Mouse (Mus musculus) lung, embryonic 16.5 days (tissue): ENCODE data around the gene Eif2ak1. TPM values are rescaled to one million over a fixed set of nuclear protein-coding genes. Genes with fewer than 3 reads are reported as not detected.

Experiments used
- ATAC-seq: fragments of 200-750 bp; cut with Nextera tagmentation; 2 replicates; pipeline ENCODE4 v1.8.0; 2017; ENCODE audit warnings: low read depth, mild to moderate bottlenecking, moderate library complexity
- H3K27ac ChIP-seq: fragments of 300-500 bp; sonication (generic); 2 replicates; pipeline ENCODE4 v1.5.1; 2014; ENCODE audit warnings: mild to moderate bottlenecking, control low read depth, low read length
- H3K27me3 ChIP-seq: fragments of 300-500 bp; sonication (generic); 2 replicates; pipeline ENCODE4 v1.6.1; 2014; ENCODE audit warnings: low read depth, low read length, mixed read lengths; ENCODE audit not compliant: control insufficient read depth, insufficient read depth
- H3K36me3 ChIP-seq: fragments of 300-500 bp; sonication (generic); 2 replicates; pipeline ENCODE4 v1.6.1; 2014; ENCODE audit warnings: low read length; ENCODE audit not compliant: control insufficient read depth, insufficient read depth
- H3K4me1 ChIP-seq: fragments of 300-500 bp; sonication (generic); replicated peaks from 2 replicates; pipeline ENCODE4 v1.6.1; 2014; ENCODE audit warnings: low read length, mixed read lengths; ENCODE audit not compliant: control insufficient read depth, insufficient read depth
- H3K4me2 ChIP-seq: fragments of 300-500 bp; sonication (generic); 2 replicates; pipeline ENCODE4 v1.6.1; 2014; ENCODE audit warnings: low read depth, low read length, control low read depth
- H3K4me3 ChIP-seq: fragments of 300-500 bp; sonication (generic); 2 replicates; pipeline ENCODE4 v1.5.1; 2014; ENCODE audit warnings: mild to moderate bottlenecking, low read length, control low read depth
- H3K9ac ChIP-seq: fragments of 300-500 bp; sonication (generic); 2 replicates; pipeline ENCODE4 v1.6.1; 2014; ENCODE audit warnings: low read length, control low read depth
- H3K9me3 ChIP-seq: fragments of 300-500 bp; sonication (generic); 2 replicates; pipeline ENCODE4 v1.6.1; 2016; ENCODE audit warnings: low read length; ENCODE audit not compliant: control insufficient read depth
- WGBS: fragments of 180-500 bp; shearing (Covaris S2); extraction: QIAGEN DNeasy Blood & Tissue Kit; methylation state at CpG from one replicate; pipeline ENCODE4 v1.1.7; 2014; 5-methylcytosine and 5-hydroxymethylcytosine counted together
- polyA plus RNA-seq: library from polyadenylated mRNA; unstranded; fragments of >200 nt; fragmentation: Nextera tagmentation; extraction: Ambion mirVana; gene quantifications from 2 replicates; pipeline ENCODE4 v1.2.1, GENCODE M21; 2015

Eif2ak1 gene
- polyA plus RNA-seq, 1 experiment from 2014 or later: 35.5 TPM

- Histone ChIP-seq H3K4me3 (no peak overlapping the region), H3K27me3 (no peaks in the 10 kb centered on the region), H3K9ac (no peak overlapping the region), H3K36me3 (peaks cover 15% of the 10 kb centered on the region), H3K27ac (no peak overlapping the region), H3K9me3 (no peaks in the 10 kb centered on the region), H3K4me2 (no peak overlapping the region), H3K4me1 (no peaks in the 10 kb centered on the region)
- 64% methylated on average over 9 of the region's 9 CpGs for WGBS
- no peak for ATAC-seq
Observed at GRCm38 (mm10) chr5:143892255-143892886, 74.8 kb downstream of the Eif2ak1 start.

- H3K4me1 ChIP-seq: no peaks in the 10 kb centered on the region
- WGBS: 68% methylated on average over 5 of the region's 5 CpGs
- H3K4me2 ChIP-seq: no peak overlapping the region
- no peak overlapping the region for H3K27ac ChIP-seq
- H3K9ac ChIP-seq: no peak overlapping the region
- no peaks in the 10 kb centered on the region for H3K27me3 ChIP-seq
- no peak for ATAC-seq
- peaks cover 16% of the 10 kb centered on the region for H3K36me3 ChIP-seq
- H3K9me3 ChIP-seq: no peaks in the 10 kb centered on the region
- no peak overlapping the region for H3K4me3 ChIP-seq
Observed at GRCm38 (mm10) chr5:143893396-143893795, 75.8 kb downstream of the Eif2ak1 start.

- Histone ChIP-seq H3K4me1 (no peaks in the 10 kb centered on the region), H3K27me3 (no peaks in the 10 kb centered on the region), H3K4me2 (no peak within 1 kb of the TSS), H3K36me3 (peaks cover 25% of the 10 kb centered on the region), H3K9ac (no peak within 1 kb of the TSS), H3K9me3 (no peaks in the 10 kb centered on the region), H3K4me3 (no peak within 1 kb of the TSS), H3K27ac (no peak within 1 kb of the TSS)
- no peak for ATAC-seq
- WGBS: 81% methylated on average over 14 of the region's 14 CpGs
Observed at GRCm38 (mm10) chr5:143897635-143898330, 80.2 kb downstream of the Eif2ak1 start, which contains the start of gene Ankrd61. Ankrd61 (minus strand) TSS chr5:143897685.

GRCm38 (mm10) chr5:143902111-143902510 is 84.5 kb downstream of the Eif2ak1 start:
- Histone ChIP-seq H3K36me3 (peaks cover 37% of the 10 kb centered on the region), H3K27me3 (no peaks in the 10 kb centered on the region), H3K4me1 (no peaks in the 10 kb centered on the region), H3K27ac (no peak overlapping the region), H3K4me2 (no peak overlapping the region), H3K9me3 (no peaks in the 10 kb centered on the region), H3K4me3 (no peak overlapping the region), H3K9ac (no peak overlapping the region)
- 80% methylated on average over 3 of the region's 3 CpGs for WGBS
- ATAC-seq: no peak

- H3K9ac ChIP-seq: no peak overlapping the region
- no peaks in the 10 kb centered on the region for H3K27me3 ChIP-seq
- H3K36me3 ChIP-seq: peaks cover 30% of the 10 kb centered on the region
- no peak for ATAC-seq
- H3K4me1 ChIP-seq: peaks cover 11% of the 10 kb centered on the region
- H3K4me3 ChIP-seq: no peak overlapping the region
- WGBS: 86% methylated on average over 4 of the region's 4 CpGs
- no peak overlapping the region for H3K4me2 ChIP-seq
- no peaks in the 10 kb centered on the region for H3K9me3 ChIP-seq
- no peak overlapping the region for H3K27ac ChIP-seq
Observed at GRCm38 (mm10) chr5:143903813-143904212, 86.2 kb downstream of the Eif2ak1 start.

GRCm38 (mm10) chr5:143906429-143906828 is 88.8 kb downstream of the Eif2ak1 start:
- Histone ChIP-seq H3K9ac (no peak overlapping the region), H3K36me3 (peaks cover 16% of the 10 kb centered on the region), H3K27me3 (no peaks in the 10 kb centered on the region), H3K4me1 (peaks cover 20% of the 10 kb centered on the region), H3K4me3 (no peak overlapping the region), H3K27ac (no peak overlapping the region), H3K4me2 (no peak overlapping the region), H3K9me3 (no peaks in the 10 kb centered on the region)
- 79% methylated on average over 8 of the region's 8 CpGs for WGBS
- ATAC-seq: no peak

GRCm38 (mm10) chr5:143908926-143909325 is 91.3 kb downstream of the Eif2ak1 start:
- Histone ChIP-seq H3K27ac (peak overlapping the region; percentile 93), H3K27me3 (no peaks in the 10 kb centered on the region), H3K4me2 (peak overlapping the region; percentile 76), H3K9ac (peak overlapping the region; percentile 76), H3K36me3 (peaks cover 9% of the 10 kb centered on the region), H3K9me3 (no peaks in the 10 kb centered on the region), H3K4me1 (peaks cover 20% of the 10 kb centered on the region), H3K4me3 (peak overlapping the region; percentile 68)
- WGBS: 1% methylated on average over 9 of the region's 9 CpGs
- ATAC-seq: no peak

GRCm38 (mm10) chr5:143909417-143910400 is 92.1 kb downstream of the Eif2ak1 start, which contains the start of the genes Aimp2 and Pms2:
Aimp2 (minus strand) TSS chr5:143909847.
Pms2 (plus strand) TSS chr5:143909964.
- no peaks in the 10 kb centered on the region for H3K27me3 ChIP-seq
- H3K4me3 ChIP-seq: peak within 1 kb of the TSS; percentile 68
- WGBS: under 1% methylated on average over 70 of the region's 70 CpGs
- no peaks in the 10 kb centered on the region for H3K9me3 ChIP-seq
- H3K4me2 ChIP-seq: peak within 1 kb of the TSS; percentile 82
- H3K36me3 ChIP-seq: peaks cover 7% of the 10 kb centered on the region; the same call in 1 of the 2 replicates
- ATAC-seq: peak; percentile 100
- H3K9ac ChIP-seq: peak within 1 kb of the TSS; percentile 76
- peak within 1 kb of the TSS; percentile 93 for H3K27ac ChIP-seq
- H3K4me1 ChIP-seq: peaks cover 20% of the 10 kb centered on the region
